Mouse (Mus musculus) kidney, embryonic 16.5 days (tissue): ENCODE measurements at regions not wholly inside any gene's neighbourhood (a gene's known extent, or its start where the extent isn't known, plus 50 kb on each side); places are given as distances from the start of the nearest gene placed in this dataset.
"Not testable (repeated sequence)": the region's sequence is repeated elsewhere in the genome, so short reads cannot be mapped to it uniquely, and the experiment has no call there.

ENCODE experiments used
- ATAC-seq: fragments of 200-750 bp; cut with Nextera tagmentation; 2 replicates; pipeline ENCODE4 v1.8.0; 2017; ENCODE audit warnings: moderate TSS enrichment; ENCODE audit not compliant: low FRiP score, low TSS enrichment
- H3K27ac ChIP-seq: fragments of 300-500 bp; sonication (generic); 2 replicates; pipeline ENCODE4 v1.5.1; 2014; ENCODE audit warnings: low read length
- H3K27me3 ChIP-seq: fragments of 300-500 bp; sonication (generic); 2 replicates; pipeline ENCODE4 v1.6.1; 2014; ENCODE audit warnings: low read length, control low read depth, mixed read lengths; ENCODE audit not compliant: insufficient read depth
- H3K36me3 ChIP-seq: fragments of 300-500 bp; sonication (generic); 2 replicates; pipeline ENCODE4 v1.6.1; 2014; ENCODE audit warnings: low read length, control low read depth, mixed read lengths; ENCODE audit not compliant: insufficient read depth
- H3K4me1 ChIP-seq: fragments of 300-500 bp; sonication (generic); 2 replicates; pipeline ENCODE4 v1.6.1; 2014; ENCODE audit warnings: low read length, control low read depth, mixed read lengths; ENCODE audit not compliant: insufficient read depth
- H3K4me2 ChIP-seq: fragments of 300-500 bp; sonication (generic); replicated peaks from 2 replicates; pipeline ENCODE4 v1.6.1; 2014; ENCODE audit warnings: low read depth, low read length
- H3K4me3 ChIP-seq: fragments of 300-500 bp; sonication (generic); 2 replicates; pipeline ENCODE4 v1.5.1; 2014; ENCODE audit warnings: mild to moderate bottlenecking, low read length
- H3K9ac ChIP-seq: fragments of 300-500 bp; sonication (generic); replicated peaks from 2 replicates; pipeline ENCODE4 v1.6.1; 2014; ENCODE audit warnings: low read length
- H3K9me3 ChIP-seq: fragments of 300-500 bp; sonication (generic); 2 replicates; pipeline ENCODE4 v1.6.1; 2016; ENCODE audit warnings: low read length, control low read depth
- WGBS: fragments of 180-500 bp; shearing (Covaris S2); extraction: QIAGEN DNeasy Blood & Tissue Kit; methylation state at CpG from one replicate; pipeline ENCODE4 v1.1.7; 2014; 5-methylcytosine and 5-hydroxymethylcytosine counted together

GRCm38 (mm10) chr6:140856468-140857117 lies 127.5 kb downstream of the Gm11077 start:
- Histone ChIP-seq H3K36me3 (no peaks in the 10 kb centered on the region), H3K27ac (peak overlapping the region; percentile 77), H3K4me2 (peak overlapping the region; percentile 58), H3K9ac (peak overlapping the region; percentile 60), H3K4me3 (peak overlapping the region; percentile 38), H3K4me1 (peaks cover 10% of the 10 kb centered on the region), H3K9me3 (no peaks in the 10 kb centered on the region), H3K27me3 (no peaks in the 10 kb centered on the region)
- WGBS: 4% methylated on average over 14 of the region's 14 CpGs
- peak; percentile 84 for ATAC-seq

- H3K4me2 ChIP-seq: peak overlapping the region; percentile 58
- peaks cover 10% of the 10 kb centered on the region for H3K4me1 ChIP-seq
- peak; percentile 77 for ATAC-seq
- 11% methylated on average over 18 of the region's 18 CpGs for WGBS
- H3K4me3 ChIP-seq: peak overlapping the region; percentile 38
- peak overlapping the region; percentile 60 for H3K9ac ChIP-seq
- no peaks in the 10 kb centered on the region for H3K9me3 ChIP-seq
- no peaks in the 10 kb centered on the region for H3K36me3 ChIP-seq
- H3K27me3 ChIP-seq: no peaks in the 10 kb centered on the region
- H3K27ac ChIP-seq: peak overlapping the region; percentile 77
Measured at GRCm38 (mm10) chr6:140857118-140857746, 128.1 kb downstream of the Gm11077 start.

GRCm38 (mm10) chr6:140869523-140869922 lies 140.4 kb downstream of the Gm11077 start:
- H3K4me3 ChIP-seq: not testable (repeated sequence)

GRCm38 (mm10) chr6:140874831-140875230 lies 145.7 kb downstream of the Gm11077 start:
- 73% methylated on average over 3 of the region's 3 CpGs for WGBS
- no peaks in the 10 kb centered on the region for H3K9me3 ChIP-seq

More at GRCm38 (mm10) chr6:140869523-140869922, 140.4 kb downstream of the Gm11077 start:
- not testable (repeated sequence) for H3K9me3 ChIP-seq, H3K9ac ChIP-seq, H3K4me2 ChIP-seq, H3K36me3 ChIP-seq, H3K4me1 ChIP-seq, ATAC-seq, H3K27ac ChIP-seq, H3K27me3 ChIP-seq
- 95% methylated on average over 10 of the region's 16 CpGs for WGBS

DNA sequence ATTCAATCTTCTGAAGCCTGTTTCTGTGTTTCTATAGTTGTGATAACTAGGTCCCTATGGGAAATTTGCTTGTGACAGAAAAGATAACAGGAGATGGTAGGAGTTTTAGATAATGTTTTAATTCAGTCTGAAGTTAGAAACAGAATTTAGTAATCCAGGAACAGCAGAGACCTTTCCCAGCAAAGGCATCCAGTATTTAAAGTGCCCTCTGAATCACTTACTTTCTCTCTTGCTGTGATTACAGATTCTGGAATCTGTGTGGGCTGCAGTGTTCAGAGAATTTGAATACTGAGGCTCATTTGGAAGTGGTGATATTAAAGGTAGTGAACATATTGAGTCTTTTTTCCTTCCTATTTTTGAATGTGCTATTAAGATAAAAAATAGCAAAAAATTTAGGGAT lies 154.6 kb downstream of the Gm11077 start:
- no peak overlapping the region for H3K27ac ChIP-seq
- peaks cover 8% of the 10 kb centered on the region; the same call in 1 of the 2 replicates for H3K4me1 ChIP-seq
- no peak overlapping the region for H3K4me3 ChIP-seq
- no peak overlapping the region for H3K9ac ChIP-seq
- no peaks in the 10 kb centered on the region for H3K36me3 ChIP-seq
- no peaks in the 10 kb centered on the region for H3K27me3 ChIP-seq
- H3K4me2 ChIP-seq: no peak overlapping the region
- H3K9me3 ChIP-seq: no peaks in the 10 kb centered on the region
- ATAC-seq: no peak

More at GRCm38 (mm10) chr6:140874831-140875230, 145.7 kb downstream of the Gm11077 start:
- H3K4me3 ChIP-seq: no peak overlapping the region
- no peak overlapping the region for H3K4me2 ChIP-seq
- H3K27me3 ChIP-seq: no peaks in the 10 kb centered on the region
- H3K36me3 ChIP-seq: no peaks in the 10 kb centered on the region
- no peak for ATAC-seq
- H3K27ac ChIP-seq: no peak overlapping the region
- H3K4me1 ChIP-seq: no peaks in the 10 kb centered on the region
- H3K9ac ChIP-seq: no peak overlapping the region

DNA sequence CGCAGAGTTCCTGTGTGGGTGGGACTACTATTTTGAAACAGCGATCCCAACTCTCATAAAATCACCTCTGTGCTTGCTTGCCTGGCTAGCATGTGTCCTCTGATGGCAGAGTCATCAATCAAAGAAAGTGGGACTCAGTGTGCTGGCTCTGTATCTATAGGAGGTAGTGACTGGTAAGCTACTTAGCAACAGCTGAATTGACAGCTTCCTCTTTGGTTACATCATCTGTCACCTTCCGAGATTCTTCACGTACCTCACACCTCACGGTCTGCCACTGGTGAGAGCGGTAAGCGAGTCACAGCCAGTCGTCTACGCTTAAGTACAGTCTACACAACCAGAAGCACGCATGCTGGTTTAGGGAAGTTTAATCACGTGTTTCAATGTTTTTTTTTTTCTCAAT lies 159.5 kb downstream of the Gm11077 start:
- Histone ChIP-seq H3K27ac (no peak overlapping the region), H3K27me3 (no peaks in the 10 kb centered on the region), H3K36me3 (no peaks in the 10 kb centered on the region), H3K4me2 (peak overlapping the region; percentile 41), H3K4me3 (0 out of 2 replicates have a peak overlapping the region, but pooled peaks have one; percentile 16), H3K9me3 (no peaks in the 10 kb centered on the region), H3K4me1 (peaks cover 11% of the 10 kb centered on the region; the same call in 1 of the 2 replicates), H3K9ac (no peak overlapping the region)
- 17% methylated on average over 11 of the region's 11 CpGs for WGBS
- ATAC-seq: peak; percentile 75

GRCm38 (mm10) chr6:140890060-140890459 lies 161.0 kb downstream of the Gm11077 start:
- no peak overlapping the region for H3K9ac ChIP-seq
- no peaks in the 10 kb centered on the region for H3K27me3 ChIP-seq
- WGBS: 70% methylated on average over 5 of the region's 5 CpGs
- no peaks in the 10 kb centered on the region for H3K9me3 ChIP-seq
- peaks cover 15% of the 10 kb centered on the region for H3K4me1 ChIP-seq
- H3K4me3 ChIP-seq: no peak overlapping the region
- no peak overlapping the region for H3K27ac ChIP-seq
- no peak overlapping the region for H3K4me2 ChIP-seq
- no peaks in the 10 kb centered on the region for H3K36me3 ChIP-seq
- ATAC-seq: no peak

GRCm38 (mm10) chr6:140890591-140890990 lies 161.5 kb downstream of the Gm11077 start:
- Histone ChIP-seq H3K36me3 (no peaks in the 10 kb centered on the region), H3K9me3 (no peaks in the 10 kb centered on the region), H3K27ac (no peak overlapping the region), H3K27me3 (no peaks in the 10 kb centered on the region), H3K9ac (no peak overlapping the region), H3K4me2 (no peak overlapping the region), H3K4me1 (peaks cover 19% of the 10 kb centered on the region), H3K4me3 (no peak overlapping the region)
- WGBS: 90% methylated on average over 2 of the region's 2 CpGs
- ATAC-seq: no peak

DNA sequence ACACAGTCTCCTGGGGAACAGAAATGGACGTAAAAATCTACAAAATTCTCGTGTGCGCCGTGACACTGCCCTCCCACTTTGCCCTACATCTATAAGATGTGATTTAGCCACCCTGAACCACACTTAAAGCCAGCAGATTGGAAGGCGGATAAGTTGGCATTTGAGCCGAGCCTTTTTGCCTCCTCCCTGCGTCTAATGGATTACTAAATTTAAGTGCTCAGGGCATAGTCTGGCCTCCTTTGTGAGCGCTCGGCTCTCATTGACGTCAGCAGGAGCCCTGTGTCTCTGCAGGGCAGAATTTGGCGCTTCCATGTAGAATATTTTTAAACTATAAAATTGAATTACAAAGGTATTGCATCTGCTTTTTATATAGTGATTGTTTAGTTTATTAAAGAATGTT lies 165.4 kb downstream of the Gm11077 start:
- Histone ChIP-seq H3K36me3 (no peaks in the 10 kb centered on the region), H3K9ac (no peak overlapping the region), H3K9me3 (no peaks in the 10 kb centered on the region), H3K4me1 (peaks cover 17% of the 10 kb centered on the region), H3K4me2 (no peak overlapping the region; the same call in 1 of the 2 replicates), H3K4me3 (no peak overlapping the region), H3K27me3 (no peaks in the 10 kb centered on the region), H3K27ac (peak overlapping the region; percentile 64; the same call in 1 of the 2 replicates)
- ATAC-seq: peak; percentile 81; the same call in 1 of the 2 replicates
- WGBS: 33% methylated on average over 11 of the region's 11 CpGs

DNA sequence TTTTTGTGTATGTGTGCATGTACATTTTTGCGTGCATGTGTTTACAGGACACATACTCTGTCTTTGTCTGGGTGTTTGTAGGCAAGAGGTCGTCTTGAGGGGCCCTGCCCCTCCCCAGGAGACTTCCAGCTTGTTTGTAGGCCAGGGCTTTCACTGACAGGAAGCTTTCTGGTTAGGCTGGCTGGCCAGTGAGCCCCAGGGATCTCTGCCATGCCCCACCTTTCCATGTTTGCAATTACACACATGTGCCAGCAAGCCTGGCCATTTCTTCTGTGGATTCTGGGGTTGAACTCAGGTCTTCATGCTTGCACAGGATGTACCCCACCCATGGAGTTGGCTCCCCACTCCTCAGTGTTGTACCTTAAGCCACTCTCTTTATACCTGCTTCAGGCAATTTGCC lies 166.4 kb downstream of the Gm11077 start:
- H3K27ac ChIP-seq: 0 out of 2 replicates have a peak overlapping the region, but pooled peaks have one; percentile 23
- H3K9me3 ChIP-seq: no peaks in the 10 kb centered on the region
- H3K9ac ChIP-seq: no peak overlapping the region
- no peaks in the 10 kb centered on the region for H3K36me3 ChIP-seq
- peaks cover 17% of the 10 kb centered on the region for H3K4me1 ChIP-seq
- H3K4me2 ChIP-seq: no peak overlapping the region
- H3K27me3 ChIP-seq: no peaks in the 10 kb centered on the region
- whole genome bisulfite sequencing: 68% methylated on average over 2 of the region's 2 CpGs
- no peak overlapping the region for H3K4me3 ChIP-seq
- ATAC-seq: no peak
